Mouse (Mus musculus): ENCODE data around the gene Glrx3. TPM values are rescaled to one million over a fixed set of nuclear protein-coding genes. Genes with fewer than 3 reads are reported as not detected.
"Not testable (repeated sequence)": the region's sequence is repeated elsewhere in the genome, so short reads cannot be mapped to it uniquely, and the experiment has no call there.

Gene Glrx3
- polyA plus RNA-seq, 1 experiment from 2014 or later: 302 TPM

- Histone ChIP-seq H3K4me2 (ENCODE audit: low read length) (no peak overlapping the region), H3K4me3 (replicated peaks; ENCODE audit: low read depth, low read length) (no peak overlapping the region), H3K4me1 (ENCODE audit: control insufficient read depth, insufficient read depth, low read length) (0 out of 2 replicates have a peak, but pooled peaks cover 3% of the 10 kb centered on the region), H3K36me3 (ENCODE audit: control insufficient read depth, insufficient read depth, low read length) (no peaks in the 10 kb centered on the region), H3K9ac (replicated peaks; ENCODE audit: low read length) (no peak overlapping the region), H3K27ac (replicated peaks; ENCODE audit: low read depth, low read length) (no peak overlapping the region), H3K9me3 (ENCODE audit: control insufficient read depth, low read length) (no peaks in the 10 kb centered on the region), H3K27me3 (ENCODE audit: control insufficient read depth, insufficient read depth, low read length) (no peaks in the 10 kb centered on the region)
- WGBS: 91% methylated on average over 7 of the region's 8 CpGs
- ATAC-seq (ENCODE audit: low FRiP score, low TSS enrichment) (no peak), DNase-seq (no peak)
These were observed 22.7 kb upstream of the Glrx3 start for GRCm38 (mm10) chr7:137414710-137415109.

GRCm38 (mm10) chr7:137420550-137420949 lies 16.9 kb upstream of the Glrx3 start:
- Histone ChIP-seq H3K4me1 (ENCODE audit: control insufficient read depth, insufficient read depth, low read length) (no peaks in the 10 kb centered on the region), H3K36me3 (ENCODE audit: control insufficient read depth, insufficient read depth, low read length) (no peaks in the 10 kb centered on the region), H3K27ac (replicated peaks; ENCODE audit: low read depth, low read length) (no peak overlapping the region), H3K4me2 (ENCODE audit: low read length) (no peak overlapping the region), H3K27me3 (ENCODE audit: control insufficient read depth, insufficient read depth, low read length) (no peaks in the 10 kb centered on the region), H3K9me3 (ENCODE audit: control insufficient read depth, low read length) (no peaks in the 10 kb centered on the region), H3K4me3 (replicated peaks; ENCODE audit: low read depth, low read length) (no peak overlapping the region), H3K9ac (replicated peaks; ENCODE audit: low read length) (no peak overlapping the region)
- WGBS: 96% methylated on average over 2 of the region's 2 CpGs
- DNase-seq (no peak), ATAC-seq (ENCODE audit: low FRiP score, low TSS enrichment) (no peak)

- Histone ChIP-seq H3K9ac (replicated peaks; ENCODE audit: low read length) (no peak overlapping the region), H3K9me3 (ENCODE audit: control insufficient read depth, low read length) (no peaks in the 10 kb centered on the region), H3K27ac (replicated peaks; ENCODE audit: low read depth, low read length) (no peak overlapping the region), H3K4me1 (ENCODE audit: control insufficient read depth, insufficient read depth, low read length) (no peaks in the 10 kb centered on the region), H3K4me3 (replicated peaks; ENCODE audit: low read depth, low read length) (no peak overlapping the region), H3K4me2 (ENCODE audit: low read length) (no peak overlapping the region), H3K36me3 (ENCODE audit: control insufficient read depth, insufficient read depth, low read length) (no peaks in the 10 kb centered on the region), H3K27me3 (ENCODE audit: control insufficient read depth, insufficient read depth, low read length) (no peaks in the 10 kb centered on the region)
- 96% methylated on average over 4 of the region's 4 CpGs for WGBS
- DNase-seq (no peak), ATAC-seq (ENCODE audit: low FRiP score, low TSS enrichment) (no peak)
These were observed 16.2 kb upstream of the Glrx3 start for GRCm38 (mm10) chr7:137421236-137421635.

GRCm38 (mm10) chr7:137426693-137427092 lies 10.7 kb upstream of the Glrx3 start:
- no peak for DNase-seq
- no peaks in the 10 kb centered on the region for H3K36me3 ChIP-seq (ENCODE audit: control insufficient read depth, insufficient read depth, low read length)
- no peak for ATAC-seq (ENCODE audit: low FRiP score, low TSS enrichment)
- H3K9me3 ChIP-seq (ENCODE audit: control insufficient read depth, low read length): no peaks in the 10 kb centered on the region
- no peaks in the 10 kb centered on the region for H3K27me3 ChIP-seq (ENCODE audit: control insufficient read depth, insufficient read depth, low read length)
- WGBS: 62% methylated on average over 4 of the region's 4 CpGs
- H3K4me2 ChIP-seq (ENCODE audit: low read length): no peak overlapping the region
- no peak overlapping the region for H3K9ac ChIP-seq (replicated peaks; ENCODE audit: low read length)
- H3K4me1 ChIP-seq (ENCODE audit: control insufficient read depth, insufficient read depth, low read length): no peaks in the 10 kb centered on the region
- H3K27ac ChIP-seq (replicated peaks; ENCODE audit: low read depth, low read length): no peak overlapping the region
- H3K4me3 ChIP-seq (replicated peaks; ENCODE audit: low read depth, low read length): no peak overlapping the region

DNA sequence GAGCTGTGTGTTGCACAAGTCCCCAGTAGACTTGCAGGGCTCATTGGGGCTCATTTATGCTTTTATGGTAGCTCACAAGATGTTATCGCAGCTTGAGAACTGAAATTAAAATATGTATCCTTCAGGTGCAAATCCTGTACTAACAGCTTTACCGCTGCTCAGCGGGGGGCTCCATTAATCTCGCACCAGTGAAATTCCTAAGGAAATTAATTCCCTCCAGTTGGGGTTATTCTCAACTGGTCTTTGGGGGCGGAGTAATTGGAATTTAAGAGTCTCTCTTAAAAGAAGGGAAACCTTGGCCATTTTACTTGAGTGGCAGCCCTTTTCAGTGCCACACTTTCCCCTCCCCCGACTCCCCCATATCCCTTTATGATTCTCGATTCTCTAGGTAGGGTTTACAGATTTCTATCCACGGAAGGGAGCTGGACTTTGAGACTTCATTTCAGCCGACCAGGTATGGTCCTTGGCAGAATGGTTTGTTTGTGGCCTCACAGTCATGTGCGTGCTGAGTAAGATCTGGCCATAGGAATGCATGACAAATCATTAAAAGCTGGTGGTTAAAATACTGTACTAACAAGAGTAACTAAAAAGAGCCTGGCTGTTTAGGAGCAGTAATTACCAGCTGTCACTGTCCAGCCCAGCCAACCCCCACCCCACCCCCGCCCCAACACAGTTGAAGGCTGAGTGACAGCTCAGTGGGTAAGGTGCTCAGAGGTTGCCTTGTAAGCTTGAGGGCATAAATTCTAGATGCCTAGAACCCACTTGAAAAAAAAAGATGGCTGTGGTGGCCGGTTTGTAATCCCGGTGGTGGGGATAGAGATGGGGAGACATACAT lies 5.4 kb upstream of the Glrx3 start:
- DNase-seq: peak; percentile 21

GRCm38 (mm10) chr7:137436901-137437300 lies 513 bp upstream of the Glrx3 start:
- no peaks in the 10 kb centered on the region for H3K9me3 ChIP-seq (ENCODE audit: control insufficient read depth, low read length)
- DNase-seq: no peak
- H3K27ac ChIP-seq (replicated peaks; ENCODE audit: low read depth, low read length): peak overlapping the region; percentile 86; the same call in 1 of the 2 replicates
- peak overlapping the region; percentile 69 for H3K4me2 ChIP-seq (ENCODE audit: low read length)
- peak overlapping the region; percentile 95 for H3K4me3 ChIP-seq (replicated peaks; ENCODE audit: low read depth, low read length)
- 0 out of 2 replicates have a peak, but pooled peaks have one; percentile 12 for ATAC-seq (ENCODE audit: low FRiP score, low TSS enrichment)
- peaks cover 10% of the 10 kb centered on the region; the same call in 1 of the 2 replicates for H3K4me1 ChIP-seq (ENCODE audit: control insufficient read depth, insufficient read depth, low read length)
- peak overlapping the region; percentile 31; the same call in 1 of the 2 replicates for H3K9ac ChIP-seq (replicated peaks; ENCODE audit: low read length)
- no peaks in the 10 kb centered on the region for H3K36me3 ChIP-seq (ENCODE audit: control insufficient read depth, insufficient read depth, low read length)
- WGBS: 80% methylated on average over 6 of the region's 6 CpGs
- no peaks in the 10 kb centered on the region for H3K27me3 ChIP-seq (ENCODE audit: control insufficient read depth, insufficient read depth, low read length)

More for the DNA sequence above, 5.4 kb upstream of the Glrx3 start:
- Histone ChIP-seq H3K4me3 (replicated peaks; ENCODE audit: low read depth, low read length) (no peak overlapping the region), H3K36me3 (ENCODE audit: control insufficient read depth, insufficient read depth, low read length) (no peaks in the 10 kb centered on the region), H3K4me2 (ENCODE audit: low read length) (no peak overlapping the region), H3K9ac (replicated peaks; ENCODE audit: low read length) (no peak overlapping the region), H3K27me3 (ENCODE audit: control insufficient read depth, insufficient read depth, low read length) (no peaks in the 10 kb centered on the region), H3K27ac (replicated peaks; ENCODE audit: low read depth, low read length) (no peak overlapping the region), H3K9me3 (ENCODE audit: control insufficient read depth, low read length) (no peaks in the 10 kb centered on the region), H3K4me1 (ENCODE audit: control insufficient read depth, insufficient read depth, low read length) (0 out of 2 replicates have a peak, but pooled peaks cover 1% of the 10 kb centered on the region)
- 49% methylated on average over 13 of the region's 13 CpGs for WGBS
- no peak for ATAC-seq (ENCODE audit: low FRiP score, low TSS enrichment)

- peak overlapping the region; percentile 95 for H3K4me3 ChIP-seq (replicated peaks; ENCODE audit: low read depth, low read length)
- DNase-seq: peak; percentile 54
These were observed 751 bp downstream of the Glrx3 start for GRCm38 (mm10) chr7:137438179-137438550.

DNA sequence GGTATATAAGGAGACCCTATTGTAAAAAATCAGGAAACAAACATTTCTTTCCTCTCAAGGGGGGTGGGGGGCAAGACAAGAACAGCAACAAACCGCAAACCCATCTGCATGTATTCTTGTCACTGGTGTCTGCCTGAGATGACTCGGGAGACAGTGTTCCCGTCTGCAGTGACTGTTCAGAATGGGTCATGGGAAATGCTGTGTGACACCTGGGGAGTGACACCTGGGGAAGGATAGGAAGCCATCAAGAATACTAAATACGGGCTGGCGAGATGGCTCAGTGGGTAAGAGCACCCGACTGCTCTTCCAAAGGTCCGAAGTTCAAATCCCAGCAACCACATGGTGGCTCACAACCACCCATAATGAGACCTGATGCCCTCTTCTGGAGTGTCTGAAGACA lies 1.5 kb downstream of the Glrx3 start:
- not testable (repeated sequence) for DNase-seq; H3K9ac ChIP-seq (replicated peaks; ENCODE audit: low read length)
- 83% methylated on average over 7 of the region's 7 CpGs for WGBS

More at GRCm38 (mm10) chr7:137438179-137438550, 751 bp downstream of the Glrx3 start:
- peak overlapping the region; percentile 86 for H3K27ac ChIP-seq (replicated peaks; ENCODE audit: low read depth, low read length)
- no peaks in the 10 kb centered on the region for H3K27me3 ChIP-seq (ENCODE audit: control insufficient read depth, insufficient read depth, low read length)
- H3K36me3 ChIP-seq (ENCODE audit: control insufficient read depth, insufficient read depth, low read length): no peaks in the 10 kb centered on the region
- 1% methylated on average over 7 of the region's 7 CpGs for WGBS
- no peaks in the 10 kb centered on the region for H3K9me3 ChIP-seq (ENCODE audit: control insufficient read depth, low read length)
- peak overlapping the region; percentile 69 for H3K4me2 ChIP-seq (ENCODE audit: low read length)
- ATAC-seq (ENCODE audit: low FRiP score, low TSS enrichment): peak; percentile 55; the same call in 1 of the 2 replicates
- peaks cover 10% of the 10 kb centered on the region; the same call in 1 of the 2 replicates for H3K4me1 ChIP-seq (ENCODE audit: control insufficient read depth, insufficient read depth, low read length)
- peak overlapping the region; percentile 91 for H3K9ac ChIP-seq (replicated peaks; ENCODE audit: low read length)

DNA sequence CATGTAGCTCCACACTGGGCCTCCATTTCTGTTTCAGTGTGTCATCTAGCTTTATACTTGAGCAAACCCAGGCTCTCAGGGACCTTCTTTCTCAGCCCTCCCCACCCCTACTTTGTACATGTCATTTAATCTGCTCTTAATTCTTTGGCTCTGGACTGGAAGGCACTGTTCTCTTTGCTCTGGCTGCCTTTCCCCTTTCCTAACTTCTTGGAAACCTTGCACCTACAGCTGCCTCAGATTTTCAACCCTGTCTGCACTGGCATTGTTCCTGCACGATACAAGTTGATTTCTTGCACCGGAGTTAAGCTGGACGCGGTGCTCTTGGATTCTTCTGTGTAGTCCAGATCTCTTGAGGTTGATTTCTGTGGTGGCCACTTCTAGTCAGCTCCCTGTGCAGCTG lies 5.5 kb downstream of the Glrx3 start:
- no peak for ATAC-seq (ENCODE audit: low FRiP score, low TSS enrichment)
- Histone ChIP-seq H3K4me3 (replicated peaks; ENCODE audit: low read depth, low read length) (no peak overlapping the region), H3K4me2 (ENCODE audit: low read length) (no peak overlapping the region), H3K36me3 (ENCODE audit: control insufficient read depth, insufficient read depth, low read length) (peaks cover 21% of the 10 kb centered on the region), H3K9me3 (ENCODE audit: control insufficient read depth, low read length) (no peaks in the 10 kb centered on the region), H3K27ac (replicated peaks; ENCODE audit: low read depth, low read length) (no peak overlapping the region), H3K27me3 (ENCODE audit: control insufficient read depth, insufficient read depth, low read length) (no peaks in the 10 kb centered on the region), H3K4me1 (ENCODE audit: control insufficient read depth, insufficient read depth, low read length) (peaks cover 7% of the 10 kb centered on the region; the same call in 1 of the 2 replicates), H3K9ac (replicated peaks; ENCODE audit: low read length) (no peak overlapping the region)
- no peak for DNase-seq
- WGBS: 97% methylated on average over 4 of the region's 4 CpGs

More for the DNA sequence above, 1.5 kb downstream of the Glrx3 start:
- not testable (repeated sequence) for H3K9me3 ChIP-seq (ENCODE audit: control insufficient read depth, low read length); H3K36me3 ChIP-seq (ENCODE audit: control insufficient read depth, insufficient read depth, low read length); H3K27me3 ChIP-seq (ENCODE audit: control insufficient read depth, insufficient read depth, low read length); H3K27ac ChIP-seq (replicated peaks; ENCODE audit: low read depth, low read length); ATAC-seq (ENCODE audit: low FRiP score, low TSS enrichment)
- H3K4me1 ChIP-seq (ENCODE audit: control insufficient read depth, insufficient read depth, low read length): peaks cover 10% of the 10 kb centered on the region; the same call in 1 of the 2 replicates
- peak overlapping the region; percentile 95 for H3K4me3 ChIP-seq (replicated peaks; ENCODE audit: low read depth, low read length)
- peak overlapping the region; percentile 69 for H3K4me2 ChIP-seq (ENCODE audit: low read length)
